ENCODE assay signal across 9 mouse cellular contexts in genomic region chr16:76896305-76896704, GRCm38 (mm10).
DNase-seq lines count a peak whose midpoint lies in the region; ATAC-seq lines count a peak whose summit lies in the region.
"Had no signal": no experiment of that assay in that cellular context is flagged by ENCODE, and none has a peak within 500 bp of the region (broad histone marks: within the 10 kb centered on the region; RNA-seq: fewer than 3 reads in every experiment).

No protein-coding gene starts in this region.

- H3K36me3 ChIP-seq in hindbrain, embryonic 11.5 days (ENCODE audit: control insufficient read depth, insufficient read depth, low read length) = no peaks in the 10 kb centered on the region
- H3K36me3 ChIP-seq in limb, embryonic 11.5 days (ENCODE audit: control insufficient read depth, insufficient read depth, low read length) = no peaks in the 10 kb centered on the region
- no peaks in the 10 kb centered on the region for H3K36me3 ChIP-seq in stomach, embryonic 16.5 days (ENCODE audit: control insufficient read depth, insufficient read depth, low read length)

- H3K9me3 ChIP-seq in hindbrain, embryonic 11.5 days (ENCODE audit: control insufficient read depth, low read length) = no peaks in the 10 kb centered on the region
- H3K9me3 ChIP-seq in limb, embryonic 11.5 days (ENCODE audit: control insufficient read depth, low read length) = no peaks in the 10 kb centered on the region
- no peaks in the 10 kb centered on the region for H3K9me3 ChIP-seq in stomach, embryonic 16.5 days (replicated peaks; ENCODE audit: control insufficient read depth, low read length)

- no peaks in the 10 kb centered on the region for H3K27me3 ChIP-seq in hindbrain, embryonic 11.5 days (ENCODE audit: control insufficient read depth, insufficient read depth, low read length)
- H3K27me3 ChIP-seq in limb, embryonic 11.5 days (ENCODE audit: control insufficient read depth, insufficient read depth, low read length) = no peaks in the 10 kb centered on the region
- no peaks in the 10 kb centered on the region for H3K27me3 ChIP-seq in stomach, embryonic 16.5 days (ENCODE audit: control insufficient read depth, insufficient read depth, low read length)

- no peak overlapping the region for H3K4me2 ChIP-seq in hindbrain, embryonic 11.5 days (replicated peaks; ENCODE audit: low read depth, low read length)
- peak overlapping the region; percentile 28 for H3K4me2 ChIP-seq in limb, embryonic 11.5 days (ENCODE audit: low read depth, severe bottlenecking)
- peak overlapping the region; percentile 18; the same call in 1 of the 2 replicates for H3K4me2 ChIP-seq in stomach, embryonic 16.5 days (ENCODE audit: low read depth, low read length)

- peak; percentile 57 for ATAC-seq in hindbrain, embryonic 11.5 days (ENCODE audit: low FRiP score)
- no peak for ATAC-seq in limb, embryonic 11.5 days (ENCODE audit: insufficient number of reproducible peaks, low FRiP score, low TSS enrichment, low read depth)
- ATAC-seq in stomach, embryonic 16.5 days (ENCODE audit: insufficient read depth, low FRiP score) = peak; percentile 29; the same call in 1 of the 2 replicates
- no peak for ATAC-seq in erythroid progenitor cell, adult 5-6 weeks (replicated peaks; ENCODE audit: low FRiP score, poor library complexity, severe bottlenecking)
- ATAC-seq: Patski had no signal

- 30% methylated on average over 13 of the region's 13 CpGs for WGBS in hindbrain, embryonic 11.5 days
- WGBS in limb, embryonic 11.5 days = 7% methylated on average over 13 of the region's 13 CpGs
- WGBS in stomach, embryonic 16.5 days = 21% methylated on average over 13 of the region's 13 CpGs

- peak; percentile 3 for DNase-seq in ovary, postnatal 14 days (ENCODE audit: low spot score)
- no peak for DNase-seq in ovary, adult 18-20 months (ENCODE audit: low spot score)
- peak; percentile 18 for DNase-seq in hindbrain, embryonic 11.5 days (ENCODE audit: low spot score)
- DNase-seq in limb, embryonic 11.5 days (ENCODE audit: low spot score) = peak; percentile 46
- no peak for DNase-seq in gastrocnemius, postnatal 10 days
- DNase-seq in right cerebral cortex, adult 18-20 months = no peak

- no peak overlapping the region for H3K4me3 ChIP-seq in hindbrain, embryonic 11.5 days (ENCODE audit: low read depth, low read length)
- no peak overlapping the region for H3K4me3 ChIP-seq in limb, embryonic 11.5 days (ENCODE audit: low read depth, low read length)
- H3K4me3 ChIP-seq in stomach, embryonic 16.5 days (replicated peaks; ENCODE audit: low read length) = no peak overlapping the region

- H3K27ac ChIP-seq in hindbrain, embryonic 11.5 days (ENCODE audit: low read depth, low read length) = no peak overlapping the region
- no peak overlapping the region for H3K27ac ChIP-seq in limb, embryonic 11.5 days (replicated peaks; ENCODE audit: low read depth, low read length)
- no peak overlapping the region for H3K27ac ChIP-seq in stomach, embryonic 16.5 days (ENCODE audit: low read length)

- H3K9ac ChIP-seq in hindbrain, embryonic 11.5 days (ENCODE audit: low read depth, low read length) = no peak overlapping the region
- H3K9ac ChIP-seq in limb, embryonic 11.5 days (ENCODE audit: low read length) = no peak overlapping the region
- H3K9ac ChIP-seq in stomach, embryonic 16.5 days (ENCODE audit: low read length) = no peak overlapping the region

- no peaks in the 10 kb centered on the region for H3K4me1 ChIP-seq in hindbrain, embryonic 11.5 days (replicated peaks; ENCODE audit: control insufficient read depth, insufficient read depth, low read length)
- H3K4me1 ChIP-seq in limb, embryonic 11.5 days (ENCODE audit: control insufficient read depth, insufficient read depth, low read length) = no peaks in the 10 kb centered on the region; the same call in 1 of the 2 replicates
- 0 out of 2 replicates have a peak, but pooled peaks cover 6% of the 10 kb centered on the region for H3K4me1 ChIP-seq in stomach, embryonic 16.5 days (ENCODE audit: control insufficient read depth, insufficient read depth, low read length)

Comparison
In these comparisons a context has a peak if more than half of its experiments do, and no peak if none do; other contexts are left out.
1. DNase-seq: peak in ovary, postnatal 14 days (single experiment), hindbrain, embryonic 11.5 days (single experiment) and limb, embryonic 11.5 days (single experiment); none in ovary, adult 18-20 months (single experiment), gastrocnemius, postnatal 10 days (single experiment) and right cerebral cortex, adult 18-20 months (single experiment).
2. ATAC-seq: peak in hindbrain, embryonic 11.5 days (single experiment) and stomach, embryonic 16.5 days (single experiment); none in limb, embryonic 11.5 days (single experiment) and erythroid progenitor cell, adult 5-6 weeks (single experiment).